Mouse (Mus musculus) megakaryocyte progenitor cell, adult 5-6 weeks (primary cell): ENCODE measurements at regions not wholly inside any gene's neighbourhood (a gene's known extent, or its start where the extent isn't known, plus 50 kb on each side); places are given as distances from the start of the nearest gene placed in this dataset.
A peak's percentile ranks its signal among the peaks of the same experiment; 100 is the strongest.

Experiments used
- ATAC-seq: replicated peaks from 2 replicates; pipeline ENCODE4 v1.8.0; 2016; ENCODE audit warnings: mild to moderate bottlenecking, moderate TSS enrichment, inconsistent platforms; ENCODE audit not compliant: poor library complexity

GRCm38 (mm10) chr2:101356709-101357108 is 267.8 kb upstream of the Rag2 start:
- ATAC-seq: no peak

- ATAC-seq: no peak
Measured at GRCm38 (mm10) chr2:101364256-101364655, 260.3 kb upstream of the Rag2 start.

GRCm38 (mm10) chr2:101368278-101368677 is 256.2 kb upstream of the Rag2 start:
- no peak for ATAC-seq

- ATAC-seq: no peak
Measured at GRCm38 (mm10) chr2:101370991-101371736, 253.4 kb upstream of the Rag2 start.

- ATAC-seq: no peak
Measured at GRCm38 (mm10) chr2:101371834-101372493, 252.6 kb upstream of the Rag2 start.

GRCm38 (mm10) chr2:101380595-101380994 is 243.9 kb upstream of the Rag2 start:
- ATAC-seq: no peak

- no peak for ATAC-seq
Measured at GRCm38 (mm10) chr2:101415002-101415401, 209.5 kb upstream of the Rag2 start.

- ATAC-seq: no peak
Measured at GRCm38 (mm10) chr2:101416702-101417101, 207.8 kb upstream of the Rag2 start.

GRCm38 (mm10) chr2:101433141-101433895 is 191.2 kb upstream of the Rag2 start:
- ATAC-seq: no peak

- ATAC-seq: no peak
Measured at GRCm38 (mm10) chr2:101440231-101440630, 184.3 kb upstream of the Rag2 start.

GRCm38 (mm10) chr2:101441081-101441630 is 183.4 kb upstream of the Rag2 start:
- ATAC-seq: no peak

- no peak for ATAC-seq
Measured at GRCm38 (mm10) chr2:101455591-101455990, 168.9 kb upstream of the Rag2 start.

GRCm38 (mm10) chr2:101458959-101459358 is 165.6 kb upstream of the Rag2 start:
- no peak for ATAC-seq

- no peak for ATAC-seq
Measured at GRCm38 (mm10) chr2:101462450-101462849, 162.1 kb upstream of the Rag2 start.

- ATAC-seq: no peak
Measured at GRCm38 (mm10) chr2:101464291-101465140, 160.0 kb upstream of the Rag2 start.

GRCm38 (mm10) chr2:101470569-101471100 is 153.9 kb upstream of the Rag2 start:
- no peak for ATAC-seq

GRCm38 (mm10) chr2:101472449-101473115 is 151.9 kb upstream of the Rag2 start:
- ATAC-seq: peak; percentile 100

GRCm38 (mm10) chr2:101473116-101473485 is 151.4 kb upstream of the Rag2 start:
- ATAC-seq: no peak

- no peak for ATAC-seq
Measured at GRCm38 (mm10) chr2:101476862-101477261, 147.7 kb upstream of the Rag2 start.

- ATAC-seq: no peak
Measured at GRCm38 (mm10) chr2:101490207-101490606, 134.3 kb upstream of the Rag2 start.
